Mouse (Mus musculus): ENCODE measurements at regions not wholly inside any gene's neighbourhood (a gene's known extent, or its start where the extent isn't known, plus 50 kb on each side); places are given as distances from the start of the nearest gene placed in this dataset.

DNA sequence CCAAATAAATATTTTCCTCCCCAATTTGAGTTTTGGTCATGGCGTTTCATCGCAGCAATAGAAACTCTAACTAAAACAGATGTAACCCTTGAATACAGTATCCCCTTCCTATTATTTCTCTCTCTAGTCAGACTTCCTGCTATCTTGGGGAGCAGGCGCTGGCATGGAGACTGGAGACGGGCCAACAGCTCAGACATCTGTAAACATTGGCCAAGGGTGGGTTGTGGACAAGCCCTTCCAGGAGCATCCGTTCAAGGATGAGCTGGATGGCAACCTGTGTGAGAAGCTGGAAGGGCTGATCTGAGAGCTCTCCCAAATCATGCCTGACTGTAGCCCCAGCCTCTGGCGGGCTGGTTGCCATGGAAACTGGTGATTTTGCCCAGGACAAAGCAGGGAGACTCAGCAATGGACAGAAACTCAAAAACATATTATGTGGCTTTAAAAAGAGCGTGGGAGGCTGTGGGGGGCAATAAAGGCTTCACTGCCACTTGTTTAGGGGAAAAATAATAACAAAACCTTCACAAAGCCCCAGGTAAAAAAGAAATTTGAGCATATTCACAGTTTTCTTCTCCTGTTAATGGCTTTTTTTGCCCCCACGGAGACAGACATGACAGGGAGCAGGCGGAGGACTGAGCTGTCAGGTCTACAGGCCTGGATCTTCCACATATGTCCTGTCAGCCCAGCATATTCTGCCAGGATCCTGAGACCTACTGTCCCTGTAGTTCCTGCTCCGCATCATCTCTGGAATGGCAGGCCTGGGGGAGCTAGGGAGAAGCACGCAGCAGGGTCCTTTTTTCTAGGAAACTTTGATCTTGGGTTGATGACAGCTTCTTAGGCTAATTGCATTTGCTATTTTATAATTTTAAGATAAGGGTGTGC lies 113.0 kb downstream of the Chst1 start:
- no peak overlapping the region for H3K9ac ChIP-seq
- 70% methylated on average over 11 of the region's 11 CpGs for WGBS
- H3K36me3 ChIP-seq: no peaks in the 10 kb centered on the region
- no peaks in the 10 kb centered on the region for H3K27me3 ChIP-seq
- no peak for ATAC-seq (ENCODE audit: low FRiP score, low read depth)
- no peak overlapping the region for H3K4me2 ChIP-seq (replicated peaks)
- H3K9me3 ChIP-seq: no peaks in the 10 kb centered on the region
- H3K27ac ChIP-seq: no peak overlapping the region
- 0 out of 2 replicates have a peak, but pooled peaks cover 6% of the 10 kb centered on the region for H3K4me1 ChIP-seq
- no peak overlapping the region for H3K4me3 ChIP-seq

DNA sequence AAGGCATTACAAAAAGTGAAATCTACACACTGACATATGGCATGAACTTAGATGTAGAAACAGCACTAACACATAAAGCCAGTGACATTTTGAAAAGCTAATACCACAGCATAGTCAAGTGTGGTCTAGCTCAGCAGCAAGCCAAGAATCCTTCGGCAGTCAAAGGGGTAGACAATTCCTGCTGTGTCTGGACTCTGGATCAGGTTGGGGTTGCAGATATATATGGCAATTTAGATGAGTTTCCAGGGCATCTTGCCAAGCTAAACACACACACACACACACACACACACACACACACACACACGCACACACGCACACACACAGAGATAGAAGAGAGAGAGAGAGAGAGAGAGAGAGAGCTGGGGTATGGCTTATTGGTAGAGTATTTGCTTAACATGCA lies 118.2 kb downstream of the Chst1 start:
- Histone ChIP-seq H3K4me3 (no peak overlapping the region), H3K27me3 (no peaks in the 10 kb centered on the region), H3K9me3 (no peaks in the 10 kb centered on the region; the same call in 1 of the 2 replicates), H3K27ac (no peak overlapping the region), H3K4me1 (no peaks in the 10 kb centered on the region), H3K4me2 (replicated peaks) (no peak overlapping the region), H3K9ac (no peak overlapping the region), H3K36me3 (no peaks in the 10 kb centered on the region)
- no peak for ATAC-seq (ENCODE audit: low FRiP score, low read depth)
- 70% methylated on average over 1 of the region's 3 CpGs for WGBS

DNA sequence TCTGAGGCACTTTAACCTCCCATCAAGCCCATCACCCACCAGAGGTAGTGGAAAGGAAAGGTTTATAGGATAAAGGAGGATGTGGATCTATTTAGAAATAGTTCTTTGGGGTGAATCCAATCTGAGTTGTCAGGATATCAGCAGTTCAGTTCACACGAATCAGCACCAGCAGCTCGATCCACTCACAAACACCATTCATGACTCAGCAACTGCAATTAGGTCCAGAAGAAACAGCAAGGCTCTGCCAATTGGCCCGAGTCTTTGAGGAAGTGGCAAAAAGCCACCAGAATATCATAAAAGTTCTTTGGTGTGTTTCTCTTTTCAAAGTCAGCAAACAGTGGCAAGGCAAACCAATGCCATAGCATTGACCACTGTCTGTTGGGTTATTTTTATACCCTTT lies 122.4 kb downstream of the Chst1 start:
- H3K27me3 ChIP-seq: no peaks in the 10 kb centered on the region
- H3K4me1 ChIP-seq: no peaks in the 10 kb centered on the region
- 80% methylated on average over 3 of the region's 3 CpGs for WGBS
- no peak overlapping the region for H3K4me2 ChIP-seq (replicated peaks)
- no peaks in the 10 kb centered on the region; the same call in 1 of the 2 replicates for H3K9me3 ChIP-seq
- no peak for ATAC-seq (ENCODE audit: low FRiP score, low read depth)
- H3K9ac ChIP-seq: no peak overlapping the region
- H3K4me3 ChIP-seq: no peak overlapping the region
- H3K36me3 ChIP-seq: no peaks in the 10 kb centered on the region
- H3K27ac ChIP-seq: no peak overlapping the region

DNA sequence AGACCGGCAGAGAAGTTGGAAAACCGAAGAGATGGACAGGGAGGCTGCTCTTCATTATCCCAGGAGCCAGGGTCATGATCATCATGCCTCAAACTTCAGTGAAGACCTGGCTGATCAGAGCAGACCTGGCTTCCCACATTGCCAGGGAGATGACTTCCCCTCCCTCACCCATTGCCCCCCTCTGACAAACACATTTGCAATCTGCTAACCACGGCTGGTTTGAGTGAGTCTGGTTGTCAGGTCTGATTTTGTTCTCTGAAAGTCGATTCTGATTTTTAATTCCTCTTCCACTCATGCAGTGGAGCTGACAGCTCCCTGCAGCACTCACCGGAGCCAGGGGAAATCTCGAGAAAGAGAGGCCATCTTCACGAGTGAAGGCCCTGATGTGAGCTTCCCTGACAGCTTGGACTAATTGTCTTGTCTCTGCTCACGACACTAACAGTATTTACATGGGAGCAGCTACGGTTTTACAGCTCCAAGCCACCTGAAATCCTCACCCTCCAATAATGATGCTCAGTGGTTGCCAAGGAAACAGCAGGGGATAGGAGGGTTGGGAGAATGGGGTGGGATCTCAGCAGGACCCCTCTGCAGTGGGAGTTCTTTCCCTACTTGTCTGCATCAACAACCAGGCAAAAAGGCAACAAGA lies 124.2 kb downstream of the Chst1 start:
- H3K27me3 ChIP-seq: no peaks in the 10 kb centered on the region
- WGBS: 38% methylated on average over 9 of the region's 9 CpGs
- ATAC-seq (ENCODE audit: low FRiP score, low read depth): no peak

DNA sequence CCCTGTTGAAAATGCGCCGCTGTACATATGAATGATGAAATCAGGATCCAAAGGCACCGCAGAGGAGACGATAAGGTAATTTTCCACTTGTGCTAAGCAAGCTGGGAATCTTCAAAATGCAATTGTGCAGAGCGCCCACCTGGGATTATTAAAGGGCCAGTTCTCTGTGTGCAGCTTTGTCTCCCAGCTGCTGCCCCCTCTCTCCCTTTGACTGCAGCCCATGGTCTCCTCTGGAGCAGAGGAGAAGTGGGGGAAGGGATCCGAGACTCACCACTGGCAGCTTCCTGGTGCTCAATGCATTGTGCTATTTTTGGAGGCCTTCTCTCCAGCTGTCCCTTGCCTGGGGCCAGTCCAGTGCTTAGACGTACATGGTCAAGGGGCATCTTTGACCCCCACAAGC lies 127.1 kb downstream of the Chst1 start:
- no peak overlapping the region for H3K27ac ChIP-seq
- no peak overlapping the region for H3K4me2 ChIP-seq (replicated peaks)
- H3K4me1 ChIP-seq: no peaks in the 10 kb centered on the region
- no peaks in the 10 kb centered on the region; the same call in 1 of the 2 replicates for H3K9me3 ChIP-seq
- H3K4me3 ChIP-seq: no peak overlapping the region
- H3K36me3 ChIP-seq: no peaks in the 10 kb centered on the region
- H3K27me3 ChIP-seq: no peaks in the 10 kb centered on the region
- WGBS: 76% methylated on average over 7 of the region's 7 CpGs
- ATAC-seq (ENCODE audit: low FRiP score, low read depth): no peak
- no peak overlapping the region for H3K9ac ChIP-seq

More for the DNA sequence above, 124.2 kb downstream of the Chst1 start:
- no peak overlapping the region for H3K27ac ChIP-seq
- H3K36me3 ChIP-seq: no peaks in the 10 kb centered on the region
- no peaks in the 10 kb centered on the region for H3K4me1 ChIP-seq
- no peak overlapping the region for H3K9ac ChIP-seq
- no peaks in the 10 kb centered on the region; the same call in 1 of the 2 replicates for H3K9me3 ChIP-seq
- H3K4me2 ChIP-seq (replicated peaks): no peak overlapping the region
- no peak overlapping the region for H3K4me3 ChIP-seq

DNA sequence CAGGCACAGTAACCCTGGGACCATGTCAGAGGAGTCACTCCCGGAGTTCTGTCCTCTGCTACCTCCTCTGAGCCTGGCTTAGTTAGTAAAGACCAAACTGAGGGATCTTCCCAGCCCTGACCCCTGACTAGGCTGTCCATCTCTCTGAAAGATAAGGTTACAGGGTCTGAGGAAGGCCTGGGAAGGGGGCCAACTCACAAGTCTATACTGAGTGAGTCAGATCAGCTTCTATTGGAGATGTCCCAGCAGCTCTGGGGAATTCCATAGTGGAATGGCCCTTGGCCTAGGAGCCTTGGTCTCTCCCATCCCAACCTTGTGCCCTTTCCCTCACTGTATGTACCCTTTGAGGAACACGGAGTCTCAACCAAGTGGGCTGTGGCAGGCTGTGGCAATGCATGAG lies 127.7 kb downstream of the Chst1 start:
- H3K4me2 ChIP-seq (replicated peaks): no peak overlapping the region
- H3K9ac ChIP-seq: no peak overlapping the region
- WGBS: 87% methylated on average over 2 of the region's 2 CpGs
- no peaks in the 10 kb centered on the region for H3K9me3 ChIP-seq
- no peak overlapping the region for H3K27ac ChIP-seq
- ATAC-seq (ENCODE audit: low FRiP score, low read depth): no peak
- H3K4me1 ChIP-seq: no peaks in the 10 kb centered on the region
- no peaks in the 10 kb centered on the region for H3K27me3 ChIP-seq
- H3K4me3 ChIP-seq: no peak overlapping the region
- no peaks in the 10 kb centered on the region for H3K36me3 ChIP-seq

DNA sequence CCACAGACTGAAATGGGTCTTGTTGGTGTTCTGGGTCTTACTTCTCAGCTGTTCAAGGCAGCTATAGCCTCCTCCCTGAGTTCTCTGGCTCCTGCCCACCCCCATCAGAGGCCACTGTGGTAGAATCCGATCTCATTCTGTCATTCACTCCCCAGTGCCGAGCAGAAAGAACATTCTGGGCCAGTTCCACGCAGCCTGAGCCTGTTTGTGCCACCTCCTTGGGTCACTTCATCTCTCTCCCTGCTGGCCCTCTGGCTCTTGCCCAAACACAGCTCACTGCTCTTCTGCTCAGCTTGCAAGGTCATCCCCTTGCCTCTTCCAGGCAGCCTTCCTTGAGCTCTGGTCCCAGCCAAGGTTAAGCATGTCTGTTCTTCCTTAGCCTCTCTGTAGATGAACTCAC lies 128.9 kb downstream of the Chst1 start:
- no peak overlapping the region for H3K4me2 ChIP-seq (replicated peaks)
- H3K36me3 ChIP-seq: no peaks in the 10 kb centered on the region
- no peaks in the 10 kb centered on the region for H3K9me3 ChIP-seq
- no peak overlapping the region for H3K27ac ChIP-seq
- WGBS: 75% methylated on average over 3 of the region's 3 CpGs
- no peak for ATAC-seq (ENCODE audit: low FRiP score, low read depth)
- no peak overlapping the region for H3K9ac ChIP-seq
- H3K4me1 ChIP-seq: no peaks in the 10 kb centered on the region
- no peaks in the 10 kb centered on the region for H3K27me3 ChIP-seq
- no peak overlapping the region for H3K4me3 ChIP-seq

DNA sequence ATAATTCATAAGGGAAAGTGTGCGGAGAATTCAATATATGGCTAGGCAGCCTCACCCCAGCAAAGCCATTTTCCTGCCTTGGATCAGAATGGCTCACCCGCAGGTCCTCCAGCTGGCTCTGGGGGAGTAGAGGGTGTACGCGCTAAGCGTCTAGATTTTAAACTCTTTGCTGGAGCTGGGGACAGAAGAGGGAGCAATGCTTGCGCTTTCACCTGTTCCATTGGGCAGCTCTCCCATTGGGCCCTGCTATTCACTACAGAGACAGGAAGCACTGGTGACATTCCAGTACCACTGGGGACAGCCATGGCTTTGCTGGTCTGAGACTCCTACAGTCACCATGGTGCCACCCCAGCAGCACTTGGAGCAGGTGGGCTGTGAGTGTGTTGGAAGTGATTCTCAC lies 130.9 kb downstream of the Chst1 start:
- Histone ChIP-seq H3K27me3 (no peaks in the 10 kb centered on the region), H3K36me3 (no peaks in the 10 kb centered on the region), H3K4me1 (no peaks in the 10 kb centered on the region), H3K4me2 (replicated peaks) (no peak overlapping the region), H3K9ac (no peak overlapping the region), H3K27ac (no peak overlapping the region), H3K9me3 (no peaks in the 10 kb centered on the region), H3K4me3 (no peak overlapping the region)
- no peak for ATAC-seq (ENCODE audit: low FRiP score, low read depth)
- 91% methylated on average over 6 of the region's 6 CpGs for WGBS

DNA sequence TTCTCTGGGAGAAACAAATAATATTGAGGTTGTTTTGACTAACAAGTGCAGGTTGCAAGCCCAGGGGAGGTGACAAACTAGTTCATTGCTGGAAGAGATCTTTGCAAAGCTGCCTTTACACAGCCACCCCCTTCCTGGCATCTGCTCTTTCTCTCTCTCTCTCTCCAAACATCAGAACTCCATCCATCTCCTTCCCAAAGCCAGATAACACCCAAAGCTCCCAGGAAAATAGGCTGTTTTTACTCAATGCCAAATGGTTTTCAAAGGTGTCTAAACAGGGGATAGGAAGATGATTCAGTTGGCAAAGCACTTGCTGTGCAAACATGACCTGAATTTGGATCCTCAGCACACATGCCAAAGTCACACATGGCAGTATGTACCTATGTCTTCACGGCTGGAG lies 133.9 kb downstream of the Chst1 start:
- no peak overlapping the region for H3K27ac ChIP-seq
- H3K4me2 ChIP-seq (replicated peaks): no peak overlapping the region
- H3K36me3 ChIP-seq: no peaks in the 10 kb centered on the region
- H3K4me1 ChIP-seq: no peaks in the 10 kb centered on the region
- no peak overlapping the region for H3K4me3 ChIP-seq
- ATAC-seq (ENCODE audit: low FRiP score, low read depth): no peak
- H3K9me3 ChIP-seq: no peaks in the 10 kb centered on the region
- H3K9ac ChIP-seq: no peak overlapping the region
- H3K27me3 ChIP-seq: no peaks in the 10 kb centered on the region
- WGBS: 92% methylated on average over 1 of the region's 1 CpGs

DNA sequence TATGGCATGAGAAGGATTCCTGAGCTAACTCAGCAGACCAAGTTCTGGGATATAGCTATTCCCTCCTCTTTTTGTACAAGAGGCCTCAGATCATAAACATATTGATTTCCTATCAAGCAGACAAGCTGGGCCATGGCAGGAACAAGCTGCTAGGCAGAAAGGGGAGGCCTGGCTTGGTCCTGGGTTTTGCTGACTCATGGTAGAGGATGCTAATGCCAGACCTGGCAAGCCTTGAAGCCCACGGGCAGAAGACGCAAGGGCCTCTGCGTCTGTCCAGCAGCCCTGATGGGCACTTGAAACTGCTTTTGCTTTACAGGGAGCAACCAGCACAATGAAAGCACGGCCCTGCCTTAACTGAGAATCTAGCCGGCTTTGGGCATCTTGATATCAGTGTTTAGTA lies 136.3 kb downstream of the Chst1 start:
- H3K27me3 ChIP-seq: no peaks in the 10 kb centered on the region
- H3K4me1 ChIP-seq: no peaks in the 10 kb centered on the region
- WGBS: 74% methylated on average over 5 of the region's 5 CpGs
- no peak overlapping the region for H3K4me3 ChIP-seq
- no peak for ATAC-seq (ENCODE audit: low FRiP score, low read depth)
- no peak overlapping the region for H3K27ac ChIP-seq
- no peak overlapping the region for H3K4me2 ChIP-seq (replicated peaks)
- no peaks in the 10 kb centered on the region for H3K36me3 ChIP-seq
- H3K9ac ChIP-seq: no peak overlapping the region
- H3K9me3 ChIP-seq: no peaks in the 10 kb centered on the region

DNA sequence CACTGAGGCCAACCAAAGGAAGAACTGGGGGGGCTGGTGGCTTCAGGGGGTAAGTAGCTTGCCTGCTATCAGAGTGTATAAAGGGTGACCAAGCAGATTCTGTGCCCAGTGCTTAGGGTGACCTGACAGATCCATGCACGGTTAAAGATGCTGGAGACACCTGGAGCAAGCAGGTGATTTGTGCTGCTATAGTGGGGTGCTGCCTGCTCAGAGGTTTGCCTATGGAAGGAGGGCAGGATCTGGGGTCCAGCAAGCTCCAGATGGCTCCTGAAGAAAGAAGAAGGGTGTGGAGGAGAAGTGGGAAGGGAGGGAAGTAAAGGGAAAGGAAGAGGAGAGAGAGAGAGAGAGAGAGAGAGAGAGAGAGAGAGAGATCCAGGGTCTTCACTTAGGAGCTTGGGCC lies 137.8 kb downstream of the Chst1 start:
- Histone ChIP-seq H3K4me3 (no peak overlapping the region), H3K4me1 (0 out of 2 replicates have a peak, but pooled peaks cover 5% of the 10 kb centered on the region), H3K9me3 (no peaks in the 10 kb centered on the region), H3K27ac (no peak overlapping the region), H3K36me3 (no peaks in the 10 kb centered on the region), H3K4me2 (replicated peaks) (no peak overlapping the region), H3K9ac (no peak overlapping the region), H3K27me3 (no peaks in the 10 kb centered on the region)
- 60% methylated on average over 1 of the region's 1 CpGs for WGBS
- ATAC-seq (ENCODE audit: low FRiP score, low read depth): no peak

DNA sequence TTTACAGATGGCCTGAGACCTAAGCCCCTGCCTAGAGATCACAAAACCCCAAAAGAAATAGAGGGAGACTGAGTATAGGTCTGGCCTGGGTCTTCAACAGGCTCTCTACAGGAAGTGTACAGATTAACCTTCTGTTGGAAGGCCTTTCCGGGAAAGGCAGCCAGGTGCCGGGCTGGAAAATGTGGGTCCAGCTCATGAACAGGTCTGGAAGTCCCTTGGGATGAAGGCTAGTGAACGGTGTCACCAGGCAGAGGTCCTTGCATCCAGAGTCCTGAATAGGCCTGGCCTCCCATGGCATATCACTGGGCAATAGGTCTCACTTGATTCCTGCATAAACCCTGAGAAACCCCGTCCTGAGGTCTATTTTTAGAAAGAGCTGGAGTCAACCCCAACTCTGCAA lies 140.1 kb downstream of the Chst1 start:
- WGBS: 72% methylated on average over 4 of the region's 4 CpGs
- no peak overlapping the region for H3K27ac ChIP-seq
- ATAC-seq (ENCODE audit: low FRiP score, low read depth): no peak
- 0 out of 2 replicates have a peak, but pooled peaks cover 11% of the 10 kb centered on the region for H3K4me1 ChIP-seq
- H3K4me2 ChIP-seq (replicated peaks): no peak overlapping the region
- no peaks in the 10 kb centered on the region for H3K36me3 ChIP-seq
- H3K4me3 ChIP-seq: no peak overlapping the region
- no peaks in the 10 kb centered on the region for H3K27me3 ChIP-seq
- H3K9ac ChIP-seq: no peak overlapping the region
- H3K9me3 ChIP-seq: no peaks in the 10 kb centered on the region

Data from limb, embryonic 13.5 days (tissue).